Mouse (Mus musculus) cortical plate, adult 2 months (tissue): ENCODE data around the gene Tsr3.

Source experiments
- CTCF ChIP-seq: fragments of 200-500 bp; IDR thresholded peaks from 2 replicates; pipeline ENCODE4 v1.5.1; 2011; ENCODE audit warnings: mild to moderate bottlenecking, control low read depth, low read length; ENCODE audit not compliant: insufficient read depth; ENCODE audit errors: extremely low read depth
- POLR2A ChIP-seq: fragments of 200-500 bp; IDR thresholded peaks from 2 replicates; pipeline ENCODE4 v1.6.1; 2011; ENCODE audit warnings: mild to moderate bottlenecking, low read length, control low read depth; ENCODE audit not compliant: insufficient read depth; ENCODE audit errors: extremely low read depth

GRCm38 (mm10) chr17:25210006-25210405, 30.0 kb upstream of the Tsr3 start:
- TF ChIP-seq CTCF, result no peak
- TF ChIP-seq POLR2A, result no peak
